Mouse (Mus musculus): Measurements from ENCODE around the gene Sntg2. TPM values are rescaled to one million over a fixed set of nuclear protein-coding genes. Genes with fewer than 3 reads are reported as not detected.

The Sntg2 gene
- polyA plus RNA-seq (2021): not detected

DNA sequence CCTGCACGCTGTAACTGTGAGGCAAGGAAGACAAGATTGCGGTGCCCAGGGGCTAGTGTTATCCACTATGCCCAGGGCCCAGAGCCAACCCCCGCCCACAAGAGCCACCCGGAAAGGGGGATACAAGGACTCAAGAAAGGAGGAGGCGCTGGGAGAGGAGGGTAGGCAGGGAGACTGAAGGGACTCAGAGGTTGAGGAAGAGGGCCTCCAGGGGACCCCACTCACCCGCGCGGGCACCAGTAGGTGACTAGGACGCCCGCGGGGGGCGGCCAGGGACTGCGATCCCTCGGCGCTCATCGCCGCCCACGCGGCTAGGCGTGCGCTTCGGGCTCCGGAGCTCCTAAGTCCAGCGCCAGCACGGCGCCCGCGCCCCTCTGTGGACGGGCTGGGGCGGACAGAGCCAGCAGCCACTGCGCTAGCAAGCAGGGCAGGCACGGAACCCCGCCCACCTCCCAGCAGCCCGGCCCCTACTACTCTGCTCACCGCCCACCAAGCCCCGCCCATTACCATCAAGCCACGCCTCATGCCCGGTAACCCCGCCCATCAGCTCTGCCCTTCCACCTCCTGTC lies at the start of gene Sntg2:
Gene Sntg2, minus strand, starts transcription at position 443 of the 569 bp plus-strand sequence.
- in situ Hi-C loops (cut with MboI; ENCODE audit: low pct_unique_long_range_greater_than_20kb): no loop called here
- no peak for TF ChIP-seq CTCF (IDR thresholded peaks at IDR 0.05)
- ATAC-seq (no peak), DNase-seq (ENCODE audit: low read depth, low spot score) (no peak)
- CTCF ChIA-PET: no interaction called here
- H3K27me3 ChIP-seq: peaks cover 35% of the 10 kb centered on the region
- POLR2A ChIA-PET: no interaction called here

DNA sequence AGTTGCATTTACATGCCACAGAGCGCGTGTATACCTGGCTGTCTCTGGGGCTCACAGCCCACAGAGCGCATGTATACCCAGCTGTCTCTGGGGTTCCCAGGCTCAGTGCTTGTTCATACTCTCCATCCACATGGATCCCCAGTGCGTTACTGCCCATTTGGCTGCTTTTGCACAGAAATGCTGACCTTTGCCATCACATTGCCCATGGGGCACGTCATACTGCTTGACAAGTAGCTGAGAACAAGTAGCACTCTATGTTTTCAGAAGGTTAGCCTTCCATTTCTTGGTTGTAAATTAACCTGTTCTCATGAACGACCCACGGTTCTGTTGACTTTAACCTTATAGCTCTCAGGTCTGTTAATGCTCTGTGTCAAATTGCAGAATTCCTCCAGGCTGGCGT lies 43.4 kb upstream of the Sntg2 start:
- no peak for ATAC-seq

DNA sequence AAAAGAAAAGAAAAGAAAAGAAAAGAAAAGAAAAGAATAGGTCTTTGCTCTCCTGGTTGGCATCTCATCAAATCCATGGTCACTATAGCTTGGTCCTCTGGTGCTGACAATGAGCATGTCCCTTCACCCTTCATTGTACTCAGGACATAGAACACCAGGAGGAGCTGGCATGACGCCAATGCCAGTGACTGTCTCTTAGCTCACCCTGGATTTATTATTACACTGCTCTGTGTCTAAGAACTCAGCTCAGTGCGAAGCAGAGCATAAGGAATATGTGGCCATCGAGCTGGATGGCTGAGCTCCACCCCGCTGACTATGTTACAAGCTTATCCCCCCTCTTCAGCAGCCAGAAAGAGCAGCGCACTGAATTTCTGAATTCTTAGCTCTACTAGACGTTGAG lies 42.8 kb upstream of the Sntg2 start:
- no peak for TF ChIP-seq CTCF (IDR thresholded peaks at IDR 0.05)
- ATAC-seq (no peak), DNase-seq (ENCODE audit: low read depth, low spot score) (no peak)
- peaks cover 9% of the 10 kb centered on the region for H3K27me3 ChIP-seq
- in situ Hi-C loops (cut with MboI; ENCODE audit: low pct_unique_long_range_greater_than_20kb): no loop called here
- POLR2A ChIA-PET: no interaction called here
- CTCF ChIA-PET: no interaction called here

More for the DNA sequence above, 43.4 kb upstream of the Sntg2 start:
- no peak for DNase-seq (ENCODE audit: low read depth, low spot score)
- H3K27me3 ChIP-seq: peaks cover 6% of the 10 kb centered on the region
- TF ChIP-seq CTCF (IDR thresholded peaks at IDR 0.05): no peak
- CTCF ChIA-PET: no interaction called here
- POLR2A ChIA-PET: no interaction called here
- in situ Hi-C loops (cut with MboI; ENCODE audit: low pct_unique_long_range_greater_than_20kb): no loop called here

DNA sequence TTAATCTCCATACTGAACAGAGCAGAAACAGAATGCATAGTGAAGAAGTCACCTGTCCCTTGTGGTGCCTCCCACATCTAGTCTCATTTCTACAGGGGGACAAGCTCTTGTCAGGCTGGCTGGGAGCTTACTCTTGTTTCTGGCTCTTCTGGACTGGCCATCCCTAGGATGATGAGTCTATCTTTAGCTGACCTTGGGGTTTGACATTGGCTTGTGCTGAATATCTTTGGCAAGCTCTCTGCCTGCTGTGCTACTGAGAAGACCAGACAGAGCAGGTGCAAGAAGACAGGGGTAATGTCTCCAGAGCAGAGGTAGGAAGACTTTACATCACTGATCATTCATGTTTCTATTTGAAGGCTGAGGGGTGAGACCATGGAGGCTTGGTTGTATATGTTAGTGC lies 29.5 kb upstream of the Sntg2 start:
- in situ Hi-C loops (cut with MboI; ENCODE audit: low pct_unique_long_range_greater_than_20kb): no loop called here
- CTCF ChIA-PET: no interaction called here
- H3K27me3 ChIP-seq: peaks cover 3% of the 10 kb centered on the region
- TF ChIP-seq CTCF (IDR thresholded peaks at IDR 0.05): no peak
- no peak for ATAC-seq
- DNase-seq (ENCODE audit: low read depth, low spot score): no peak
- POLR2A ChIA-PET: no interaction called here

DNA sequence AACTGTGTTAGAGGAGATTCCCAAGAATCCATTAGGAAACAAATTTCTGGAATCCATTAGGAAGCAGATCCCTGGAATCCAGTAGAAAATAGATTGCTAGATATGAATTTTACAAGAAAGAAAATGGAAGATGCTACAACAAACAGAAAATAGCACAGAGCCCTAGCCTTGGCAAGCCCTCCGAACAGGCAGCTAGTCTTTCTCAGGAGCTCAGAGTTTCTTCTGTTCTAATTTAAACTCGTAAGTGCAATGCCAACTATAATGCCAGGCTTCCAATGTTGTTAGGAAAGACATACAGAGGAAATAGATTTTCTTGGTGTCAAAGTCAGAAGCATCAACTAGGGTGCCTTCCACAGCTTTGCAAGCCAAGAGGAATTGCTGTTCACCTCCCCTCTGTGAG lies 27.4 kb upstream of the Sntg2 start:
- ChIA-PET POLR2A (no interaction called here), CTCF (no interaction called here)
- in situ Hi-C loops (cut with MboI; ENCODE audit: low pct_unique_long_range_greater_than_20kb): no loop called here

DNA sequence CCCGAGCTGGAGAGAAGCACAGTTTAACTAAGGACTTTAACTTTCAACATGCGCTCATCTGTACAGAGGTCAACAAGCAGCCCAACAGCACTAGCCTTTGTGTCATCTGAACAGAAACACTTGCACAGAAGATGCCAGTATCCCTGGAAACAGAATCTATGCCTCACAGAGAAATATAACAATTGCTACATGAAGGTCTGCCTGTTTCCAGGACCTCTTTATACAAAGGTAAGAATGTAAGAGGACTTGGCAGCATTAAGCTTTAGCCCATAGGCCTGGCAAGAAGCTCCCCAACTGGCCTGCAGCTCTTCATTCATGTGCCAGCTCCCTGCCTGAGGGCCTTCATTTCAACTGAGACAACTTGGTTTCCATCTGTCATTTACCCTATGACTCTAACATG lies 26.9 kb upstream of the Sntg2 start:
- peaks cover 3% of the 10 kb centered on the region for H3K27me3 ChIP-seq
- CTCF ChIA-PET: no interaction called here
- ATAC-seq: no peak

More for the DNA sequence above, 27.4 kb upstream of the Sntg2 start:
- TF ChIP-seq CTCF (IDR thresholded peaks at IDR 0.05): no peak
- DNase-seq (ENCODE audit: low read depth, low spot score): no peak
- ATAC-seq: no peak
- peaks cover 3% of the 10 kb centered on the region for H3K27me3 ChIP-seq

DNA sequence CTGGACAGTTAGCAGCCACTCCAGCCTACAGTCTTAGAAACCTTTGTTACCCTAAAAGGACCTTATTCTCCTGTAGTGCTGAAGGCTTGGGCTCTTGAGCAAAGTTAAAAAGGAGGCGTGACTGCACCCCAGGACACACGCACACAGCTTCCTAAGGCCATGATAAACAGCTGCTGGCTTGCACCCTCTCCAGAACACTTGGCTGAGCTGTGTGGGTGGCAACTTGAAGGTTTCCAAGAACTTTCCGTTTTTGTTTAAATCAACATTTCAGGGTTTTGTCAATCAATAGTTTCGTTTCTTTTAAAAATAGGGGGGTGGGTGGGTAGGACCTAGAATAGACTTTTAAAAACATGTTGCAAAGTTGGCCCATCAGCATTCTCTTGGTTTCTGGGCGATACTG lies 882 bp downstream of the Sntg2 start:
- ChIA-PET POLR2A (no interaction called here), CTCF (no interaction called here)
- no peak for TF ChIP-seq CTCF (IDR thresholded peaks at IDR 0.05)
- H3K27me3 ChIP-seq: peaks cover 42% of the 10 kb centered on the region
- in situ Hi-C loops (cut with MboI; ENCODE audit: low pct_unique_long_range_greater_than_20kb): no loop called here
- no peak for DNase-seq (ENCODE audit: low read depth, low spot score)
- ATAC-seq: no peak

More for the DNA sequence above, 26.9 kb upstream of the Sntg2 start:
- DNase-seq (ENCODE audit: low read depth, low spot score): no peak
- POLR2A ChIA-PET: no interaction called here
- in situ Hi-C loops (cut with MboI; ENCODE audit: low pct_unique_long_range_greater_than_20kb): no loop called here
- no peak for TF ChIP-seq CTCF (IDR thresholded peaks at IDR 0.05)

DNA sequence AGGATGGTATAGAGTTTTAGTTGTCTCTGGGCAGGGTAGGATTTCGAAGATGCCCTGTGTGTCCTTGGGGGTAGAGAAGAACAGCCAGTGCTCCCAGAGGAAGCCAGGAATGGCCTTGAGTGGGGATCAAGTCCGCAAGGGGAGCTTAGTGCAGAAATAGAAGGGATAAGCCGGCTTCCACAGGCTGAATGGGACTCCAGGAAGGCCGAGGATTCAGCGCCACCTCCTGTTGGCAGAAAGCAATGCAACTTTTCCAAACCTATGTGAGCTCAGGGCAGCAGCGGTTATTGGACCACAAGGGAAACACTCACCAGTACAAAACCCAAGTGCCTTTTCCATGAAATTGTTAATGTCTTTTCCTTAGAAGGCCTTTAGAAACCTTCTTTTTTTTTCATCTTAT lies 3.4 kb downstream of the Sntg2 start:
- POLR2A ChIA-PET: no interaction called here
- peaks cover 41% of the 10 kb centered on the region for H3K27me3 ChIP-seq
- CTCF ChIA-PET: interaction anchor here (1.3 to 1.4 kb wide), 3 partner anchors 319 to 464 kb away, joined by 3 to 5 read pairs (median 4); no protein-coding TSS in a partner anchor
- peak; percentile 85 for TF ChIP-seq CTCF (IDR thresholded peaks at IDR 0.05)
- peak; percentile 6 for DNase-seq (ENCODE audit: low read depth, low spot score)
- in situ Hi-C loops (cut with MboI; ENCODE audit: low pct_unique_long_range_greater_than_20kb): loop anchor here (5.0 to 10.0 kb wide), 3 partner anchors 242 to 465 kb away; no protein-coding TSS in a partner anchor
- ATAC-seq: peak; percentile 77

DNA sequence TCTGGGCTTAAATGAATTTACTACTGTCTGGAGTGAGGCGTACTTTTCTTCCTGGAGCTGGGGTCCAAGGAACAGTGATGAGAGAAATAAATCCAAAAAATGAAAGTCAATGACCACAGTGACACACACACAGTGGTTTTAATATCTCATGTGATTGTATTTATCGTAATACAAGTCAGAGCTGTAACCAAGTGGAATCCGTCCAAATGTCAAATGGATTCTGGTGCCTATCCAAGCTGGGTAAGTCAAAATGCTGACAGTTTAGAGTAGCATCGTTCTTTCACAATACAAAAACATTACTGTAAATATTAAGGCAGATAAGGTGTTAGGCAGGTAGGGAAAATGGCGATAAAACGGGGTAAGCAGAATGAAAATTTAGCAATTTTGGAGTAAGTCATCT lies 4.0 kb downstream of the Sntg2 start:
- ATAC-seq (no peak), DNase-seq (ENCODE audit: low read depth, low spot score) (no peak)
- ChIA-PET CTCF (interaction anchor here (1.3 to 1.4 kb wide), 3 partner anchors 318 to 463 kb away, joined by 3 to 5 read pairs (median 4); no protein-coding TSS in a partner anchor), POLR2A (no interaction called here)
- in situ Hi-C loops (cut with MboI; ENCODE audit: low pct_unique_long_range_greater_than_20kb): loop anchor here (5.0 to 10.0 kb wide), 3 partner anchors 242 to 464 kb away; no protein-coding TSS in a partner anchor
- peaks cover 41% of the 10 kb centered on the region for H3K27me3 ChIP-seq
- no peak for TF ChIP-seq CTCF (IDR thresholded peaks at IDR 0.05)

DNA sequence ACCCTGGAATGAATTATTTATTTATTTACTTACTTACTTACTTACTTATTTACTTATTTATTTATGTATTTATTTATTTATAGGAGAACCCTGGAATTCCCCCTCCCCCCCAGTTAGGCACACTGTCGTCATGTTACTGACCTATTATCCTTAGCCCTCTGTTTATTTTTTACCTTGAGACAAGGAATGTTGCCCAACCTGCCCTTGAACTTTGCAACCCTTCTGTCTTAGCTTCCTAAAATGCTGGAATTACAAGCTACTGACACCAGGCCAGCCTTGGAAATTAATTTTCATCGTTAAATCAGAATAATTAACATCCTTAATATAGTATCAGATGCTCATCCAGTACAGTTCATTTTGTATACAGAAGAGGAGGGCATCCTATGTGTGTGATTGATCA lies 10.9 kb downstream of the Sntg2 start:
- CTCF ChIA-PET: no interaction called here
- H3K27me3 ChIP-seq: peaks cover 28% of the 10 kb centered on the region
- in situ Hi-C loops (cut with MboI; ENCODE audit: low pct_unique_long_range_greater_than_20kb): loop anchor here (10.0 kb wide), 1 partner anchor 458 kb away; no protein-coding TSS in a partner anchor
- no peak for TF ChIP-seq CTCF (IDR thresholded peaks at IDR 0.05)
- DNase-seq (ENCODE audit: low read depth, low spot score): no peak
- no peak for ATAC-seq
- POLR2A ChIA-PET: interaction anchor here (0.6 kb wide), 1 partner anchor 52 kb away, joined by 6 read pairs; no protein-coding TSS in a partner anchor

DNA sequence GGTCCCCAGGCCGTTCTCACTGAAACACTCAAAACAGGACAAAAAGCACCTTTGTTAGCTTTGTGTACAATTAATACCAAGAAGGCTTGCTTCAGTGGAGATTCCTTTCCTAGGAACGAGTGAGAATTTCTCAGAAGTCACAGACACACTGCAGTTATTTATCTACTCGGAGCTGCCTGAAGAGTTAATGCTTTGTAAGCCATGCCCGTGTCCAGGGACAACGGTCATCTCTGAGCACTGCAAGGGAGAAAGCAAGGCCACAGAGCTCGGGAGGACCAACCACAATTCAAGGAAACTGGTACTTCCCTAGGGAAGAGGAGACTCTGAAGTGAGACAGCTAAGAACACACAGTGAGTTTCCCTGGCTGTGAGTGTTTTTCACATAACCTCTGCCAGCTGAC lies 15.5 kb downstream of the Sntg2 start:
- no peak for TF ChIP-seq CTCF (IDR thresholded peaks at IDR 0.05)
- ChIA-PET POLR2A (no interaction called here), CTCF (no interaction called here)
- no peak for ATAC-seq
- DNase-seq (ENCODE audit: low read depth, low spot score): no peak
- H3K27me3 ChIP-seq: peaks cover 21% of the 10 kb centered on the region
- in situ Hi-C loops (cut with MboI; ENCODE audit: low pct_unique_long_range_greater_than_20kb): no loop called here

DNA sequence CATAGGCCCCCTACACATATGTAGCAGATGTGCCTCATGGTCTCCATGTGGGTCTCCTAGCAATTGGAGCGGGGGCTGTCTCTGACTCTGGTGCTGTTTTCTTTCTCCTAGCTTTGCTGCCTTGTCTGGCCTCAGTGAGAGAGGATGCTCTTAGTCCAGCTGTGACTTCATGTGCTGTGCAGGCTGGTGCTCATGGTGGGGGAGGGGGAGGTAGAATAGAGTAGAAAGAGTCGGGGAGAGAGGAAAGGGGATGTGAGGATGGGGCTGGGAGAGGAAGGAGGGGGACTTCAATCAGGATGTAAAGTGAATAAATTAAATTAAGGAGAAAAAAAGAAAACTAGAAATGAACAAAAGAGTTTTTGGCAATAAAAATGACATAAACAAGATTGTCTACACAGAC lies 20.8 kb downstream of the Sntg2 start:
- H3K27me3 ChIP-seq: peaks cover 14% of the 10 kb centered on the region
- DNase-seq (ENCODE audit: low read depth, low spot score) (no peak), ATAC-seq (no peak)
- no peak for TF ChIP-seq CTCF (IDR thresholded peaks at IDR 0.05)
- ChIA-PET CTCF (no interaction called here), POLR2A (no interaction called here)
- in situ Hi-C loops (cut with MboI; ENCODE audit: low pct_unique_long_range_greater_than_20kb): no loop called here
